Mouse (Mus musculus) common myeloid progenitor, adult 5-6 weeks (primary cell): Measurements from ENCODE around the gene Creb3l2. TPM values are rescaled to one million over a fixed set of nuclear protein-coding genes. Genes with fewer than 3 reads are reported as not detected.

Experiments used
- ATAC-seq: replicated peaks from 2 replicates; pipeline ENCODE4 v1.8.0; 2016; ENCODE audit warnings: low read depth, mild to moderate bottlenecking, moderate TSS enrichment, inconsistent platforms; ENCODE audit not compliant: poor library complexity, severe bottlenecking
- total RNA-seq: library from RNA; stranded (forward); fragments of 200-1000, 187-1606 nt; gene quantifications from 2 replicates; pipeline ENCODE4 v1.2.3, GENCODE M21; 2017

The Creb3l2 gene
- total RNA-seq, 1 experiment from 2014 or later = 4.7 TPM

- no peak for ATAC-seq
Observed at GRCm38 (mm10) chr6:37442781-37443180, 835 bp upstream of the Creb3l2 start.

GRCm38 (mm10) chr6:37441251-37442011, 515 bp downstream of the Creb3l2 start:
- peak; percentile 37 for ATAC-seq

GRCm38 (mm10) chr6:37440491-37441250, 1.3 kb downstream of the Creb3l2 start:
- ATAC-seq = no peak

- ATAC-seq = no peak
Observed at GRCm38 (mm10) chr6:37439676-37440490, 2.1 kb downstream of the Creb3l2 start.

DNA sequence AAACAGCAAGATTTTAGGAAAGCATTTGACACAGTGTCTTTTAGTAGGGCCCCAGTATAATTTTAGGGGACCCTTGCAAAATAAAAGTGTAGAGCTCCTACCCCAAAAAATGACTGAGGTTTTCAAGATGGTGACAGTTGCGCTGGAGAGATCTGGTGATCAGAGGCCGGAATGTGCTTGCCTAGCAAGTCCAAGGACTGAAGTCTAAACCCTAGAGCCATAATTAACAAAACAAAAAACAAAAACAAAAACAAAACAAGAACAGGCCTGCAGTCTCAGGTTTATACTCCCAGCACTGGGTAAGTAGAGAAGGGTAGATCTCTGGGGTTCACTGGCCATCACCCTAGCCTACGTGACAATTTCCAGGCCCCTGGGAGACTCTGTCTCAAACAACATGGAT, 3.4 kb downstream of the Creb3l2 start:
- ATAC-seq = no peak

DNA sequence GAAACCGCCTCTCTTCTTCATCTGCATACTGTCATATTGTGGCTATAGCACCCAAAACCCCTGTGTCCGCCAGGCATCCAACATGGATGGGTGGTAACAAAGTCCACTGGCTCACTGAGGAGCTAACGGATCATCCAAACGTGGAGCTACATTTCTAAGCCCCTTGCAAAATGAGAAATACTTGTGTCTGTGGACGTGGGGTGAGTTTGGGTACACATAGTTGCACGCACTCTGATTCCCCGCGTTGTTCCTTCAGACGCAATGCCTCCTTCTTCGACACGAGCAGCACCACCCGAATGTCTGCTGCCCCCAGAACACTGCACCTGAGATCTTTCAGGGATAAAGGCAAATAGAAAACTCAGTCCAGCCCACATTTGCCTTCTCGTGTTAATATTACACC, 4.9 kb downstream of the Creb3l2 start:
- no peak for ATAC-seq

GRCm38 (mm10) chr6:37435391-37435790, 6.6 kb downstream of the Creb3l2 start:
- no peak for ATAC-seq

GRCm38 (mm10) chr6:37429849-37430470, 12.0 kb downstream of the Creb3l2 start:
- ATAC-seq = no peak

DNA sequence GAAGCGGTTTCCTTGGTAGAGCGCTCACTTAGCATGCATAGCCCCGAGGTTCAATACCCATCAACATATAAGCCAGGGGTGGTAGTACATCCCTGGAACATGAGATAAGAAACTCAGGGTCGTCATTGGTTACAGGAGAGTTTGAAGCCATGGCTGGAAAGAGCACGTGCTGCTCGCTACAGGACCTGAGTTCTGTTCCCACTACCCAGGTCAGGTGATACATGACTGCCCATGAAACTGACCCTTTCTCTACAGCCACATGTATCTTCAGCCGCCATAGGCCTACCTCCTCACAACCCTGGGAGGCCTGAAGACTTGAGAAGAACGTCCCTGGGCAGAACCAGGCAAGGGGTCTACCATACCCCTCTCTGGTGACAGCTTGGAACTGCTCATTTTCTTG, 13.0 kb downstream of the Creb3l2 start:
- ATAC-seq = no peak

DNA sequence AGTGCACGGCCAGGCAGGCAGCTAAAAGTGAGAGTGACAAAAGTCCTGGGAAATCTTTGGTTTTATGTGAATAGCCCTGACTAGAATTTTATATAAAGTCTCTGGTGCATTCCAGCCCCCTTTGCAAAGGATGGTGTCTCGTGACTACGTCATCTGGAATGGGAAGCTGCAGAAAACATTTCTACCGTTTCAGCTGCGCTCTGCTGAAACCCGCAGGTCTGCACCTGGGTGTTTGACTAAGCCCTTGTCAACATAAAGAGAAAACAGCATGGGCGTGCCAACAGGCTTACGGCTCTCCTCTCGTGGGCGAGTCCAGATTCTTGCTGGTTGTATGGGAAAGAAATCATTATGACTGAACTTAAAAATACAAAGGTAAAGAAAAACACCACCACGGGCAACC, 13.9 kb downstream of the Creb3l2 start:
- ATAC-seq = no peak

DNA sequence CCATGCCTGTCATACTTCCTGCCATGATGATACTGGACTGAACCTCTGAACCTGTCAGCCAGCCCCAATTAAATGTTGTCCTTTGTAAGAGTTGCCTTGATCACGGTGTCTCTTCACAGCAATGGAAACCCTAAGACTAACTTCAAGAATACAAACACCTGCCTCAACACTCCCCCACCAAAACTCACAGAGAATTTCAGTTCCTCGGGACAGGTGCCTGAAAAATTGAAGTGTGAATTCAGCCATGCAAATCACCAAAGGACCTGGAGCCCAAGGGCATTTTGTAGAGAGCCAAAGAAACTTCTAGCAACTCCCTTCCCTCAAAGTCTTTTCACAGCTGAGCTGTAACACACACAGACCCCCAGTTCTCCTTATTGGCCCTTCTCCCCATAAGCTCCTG, 15.3 kb downstream of the Creb3l2 start:
- no peak for ATAC-seq

DNA sequence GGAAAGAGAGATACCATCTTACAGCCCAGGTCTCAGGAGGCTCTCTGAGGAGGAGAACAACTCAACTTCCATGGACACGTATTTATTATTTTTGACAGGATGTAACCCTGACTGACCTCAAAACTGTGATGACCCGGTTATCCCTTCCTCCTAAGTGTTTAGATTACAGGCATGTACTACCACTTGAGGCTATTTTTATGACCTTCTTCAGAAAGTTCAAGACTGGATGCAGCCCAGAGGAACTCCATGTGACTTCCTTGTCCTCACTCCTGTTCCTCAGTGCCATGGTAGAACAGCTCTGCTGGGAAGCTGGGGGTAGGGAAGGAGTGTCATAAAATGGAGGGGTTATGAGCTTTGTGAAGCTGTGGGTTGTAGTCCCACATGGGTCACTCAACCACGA, 16.1 kb downstream of the Creb3l2 start:
- ATAC-seq = no peak

DNA sequence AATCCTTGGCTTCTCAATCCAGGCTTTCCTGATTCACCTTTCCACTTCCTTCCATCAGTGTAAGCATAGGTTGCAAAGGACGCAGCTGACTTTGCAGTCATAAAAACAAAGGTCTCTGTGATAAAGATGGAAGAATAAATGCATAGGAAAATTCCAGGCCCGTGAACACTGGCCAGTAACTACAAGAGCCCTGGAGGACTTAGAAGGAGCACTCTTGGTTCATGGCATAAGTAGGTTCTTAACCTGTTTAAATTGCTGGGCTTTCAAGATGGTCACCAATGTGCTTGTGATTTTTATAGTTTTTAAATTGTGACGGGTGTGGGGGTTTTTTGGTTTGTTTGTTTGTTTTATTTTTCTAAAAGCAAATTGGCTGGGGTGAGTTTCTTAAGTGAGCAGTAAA, 16.9 kb downstream of the Creb3l2 start:
- no peak for ATAC-seq

DNA sequence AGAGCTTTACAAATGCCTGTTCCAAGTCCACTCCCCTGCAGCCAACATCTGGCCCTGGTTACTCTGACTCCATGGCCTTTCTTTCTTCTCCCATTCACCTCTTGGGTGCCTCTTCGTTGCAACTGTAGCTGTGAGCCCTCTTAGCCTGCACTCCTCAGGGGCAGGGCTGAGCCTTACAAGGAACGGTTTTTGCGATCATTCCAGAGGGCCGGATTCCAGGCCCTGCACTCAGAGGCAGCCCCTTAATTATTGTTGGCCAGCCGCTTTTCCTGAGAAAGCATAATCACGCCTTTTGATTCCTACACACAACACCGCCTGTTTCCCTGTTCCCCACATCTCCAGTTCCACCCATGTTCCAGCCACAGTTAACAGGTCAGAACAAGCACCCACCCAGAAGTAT, 17.6 kb downstream of the Creb3l2 start:
- no peak for ATAC-seq

DNA sequence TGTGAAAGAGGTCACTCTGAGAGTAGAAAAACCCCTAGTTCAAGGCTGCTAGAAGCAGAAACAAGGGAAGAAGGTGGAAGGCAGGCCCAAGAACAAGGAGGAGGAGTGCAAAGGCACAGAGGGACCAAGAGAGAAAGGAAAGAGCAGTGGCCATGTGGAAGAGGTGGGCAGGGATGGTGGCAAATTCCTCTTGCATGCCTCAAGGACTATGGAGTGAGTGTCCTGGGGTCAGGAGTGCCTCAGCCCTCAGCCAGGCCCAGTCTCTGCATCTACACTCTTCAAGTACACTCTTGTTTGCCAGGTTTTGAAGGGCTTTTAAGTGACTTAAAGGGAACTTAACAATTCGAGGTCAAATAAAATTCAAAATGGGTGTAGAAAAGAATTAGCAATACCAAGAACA, 18.6 kb downstream of the Creb3l2 start:
- no peak for ATAC-seq

GRCm38 (mm10) chr6:37421124-37421523, 20.8 kb downstream of the Creb3l2 start:
- ATAC-seq = no peak

- ATAC-seq = peak; percentile 65
Observed at GRCm38 (mm10) chr6:37419445-37419941, 22.5 kb downstream of the Creb3l2 start.

GRCm38 (mm10) chr6:37418931-37419330, 23.0 kb downstream of the Creb3l2 start:
- peak; percentile 77 for ATAC-seq

DNA sequence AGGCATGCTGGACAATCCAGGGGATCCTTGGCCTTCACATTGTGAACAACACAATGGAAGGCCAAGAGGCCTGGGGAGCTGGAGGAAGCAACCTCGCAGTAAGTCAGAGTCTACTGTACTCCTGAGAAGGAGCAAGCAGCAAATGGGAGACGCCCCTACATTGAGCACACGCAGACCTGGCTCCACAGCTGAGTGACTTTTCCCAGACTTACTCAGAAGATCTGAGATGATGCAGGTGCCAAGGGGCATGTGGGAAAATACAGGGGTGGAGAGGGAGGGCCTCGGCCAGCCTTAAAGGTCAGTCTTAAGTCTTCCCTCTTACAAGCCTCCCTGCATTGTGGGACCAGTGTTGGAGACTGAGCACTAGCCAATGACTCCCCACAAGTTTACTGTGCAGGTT, 25.2 kb downstream of the Creb3l2 start:
- no peak for ATAC-seq

DNA sequence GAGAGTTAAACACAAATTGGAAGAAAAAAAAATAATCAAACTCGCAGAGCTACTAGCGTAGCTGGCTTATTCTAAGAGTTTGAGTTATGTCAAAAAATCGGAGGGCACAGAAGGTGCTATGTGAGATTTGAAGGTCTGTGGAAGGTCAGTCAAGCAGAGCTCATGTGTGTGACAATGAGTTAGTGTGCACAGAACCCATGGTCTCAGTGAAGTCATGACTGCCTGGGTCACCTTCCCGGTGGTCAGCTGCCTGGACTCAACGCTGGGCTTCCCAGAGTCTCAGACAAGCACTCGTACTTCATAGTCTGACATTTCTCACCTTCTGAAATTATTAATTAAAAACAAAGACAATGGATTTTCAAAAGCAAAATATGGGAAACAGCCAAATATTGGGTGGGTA, 26.4 kb downstream of the Creb3l2 start:
- ATAC-seq = no peak
